Mouse (Mus musculus) embryonic facial prominence, embryonic 13.5 days (tissue): ENCODE data around the gene Acss2. TPM values are rescaled to one million over a fixed set of nuclear protein-coding genes. Genes with fewer than 3 reads are reported as not detected.

Source experiments
- ATAC-seq: fragments of 200-750 bp; cut with Nextera tagmentation; 2 replicates; pipeline ENCODE4 v1.8.0; 2017; ENCODE audit warnings: low read depth; ENCODE audit not compliant: insufficient number of reproducible peaks, insufficient read depth, low FRiP score, low TSS enrichment
- H3K27ac ChIP-seq: fragments of 300-500 bp; sonication (generic); 2 replicates; pipeline ENCODE4 v1.5.1; 2015; ENCODE audit warnings: moderate library complexity, mild to moderate bottlenecking, inconsistent platforms
- H3K27me3 ChIP-seq: fragments of 300-500 bp; sonication (generic); 2 replicates; pipeline ENCODE4 v1.6.1; 2015; ENCODE audit warnings: mild to moderate bottlenecking, inconsistent platforms
- H3K36me3 ChIP-seq: fragments of 300-500 bp; sonication (generic); 2 replicates; pipeline ENCODE4 v1.6.1; 2015; ENCODE audit warnings: mild to moderate bottlenecking, inconsistent platforms
- H3K4me1 ChIP-seq: fragments of 300-500 bp; sonication (generic); 2 replicates; pipeline ENCODE4 v1.6.1; 2015; ENCODE audit warnings: inconsistent platforms
- H3K4me2 ChIP-seq: fragments of 300-500 bp; sonication (generic); 2 replicates; pipeline ENCODE4 v1.6.1; 2015; ENCODE audit warnings: moderate library complexity, mild to moderate bottlenecking, inconsistent platforms
- H3K4me3 ChIP-seq: fragments of 300-500 bp; sonication (generic); 2 replicates; pipeline ENCODE4 v1.5.1; 2015; ENCODE audit warnings: mild to moderate bottlenecking, inconsistent platforms
- H3K9ac ChIP-seq: fragments of 300-500 bp; sonication (generic); 2 replicates; pipeline ENCODE4 v1.6.1; 2015; ENCODE audit warnings: mild to moderate bottlenecking, inconsistent platforms
- H3K9me3 ChIP-seq: fragments of 300-500 bp; sonication (generic); 2 replicates; pipeline ENCODE4 v1.6.1; 2016; ENCODE audit warnings: inconsistent platforms
- WGBS: fragments of 180-500 bp; shearing (Covaris S2); methylation state at CpG from one replicate; pipeline ENCODE4 v1.1.7; 2015; ENCODE audit warnings: mixed read lengths; 5-methylcytosine and 5-hydroxymethylcytosine counted together
- polyA plus RNA-seq: library from polyadenylated mRNA; unstranded; fragments of >200 nt; fragmentation: Nextera tagmentation; extraction: Ambion mirVana; gene quantifications from 2 replicates; pipeline ENCODE4 v1.2.1, GENCODE M21; 2015

Acss2 gene
- polyA plus RNA-seq, 1 experiment from 2014 or later = 12.2 TPM

- 54% methylated on average over 6 of the region's 6 CpGs for whole genome bisulfite sequencing
- H3K27me3 ChIP-seq = peaks cover 22% of the 10 kb centered on the region
- no peak overlapping the region for H3K9ac ChIP-seq
- no peak overlapping the region for H3K4me2 ChIP-seq
- H3K9me3 ChIP-seq = no peaks in the 10 kb centered on the region
- H3K4me3 ChIP-seq = no peak overlapping the region
- H3K36me3 ChIP-seq = no peaks in the 10 kb centered on the region
- ATAC-seq = no peak
- H3K27ac ChIP-seq = no peak overlapping the region
- H3K4me1 ChIP-seq = peaks cover 9% of the 10 kb centered on the region; the same call in 1 of the 2 replicates
These were observed 99.2 kb downstream of the Acss2 start for GRCm38 (mm10) chr2:155616971-155617370.

GRCm38 (mm10) chr2:155619817-155620216 lies 102.1 kb downstream of the Acss2 start:
- Histone ChIP-seq H3K27ac (no peak overlapping the region), H3K4me3 (no peak overlapping the region), H3K9ac (no peak overlapping the region), H3K27me3 (peaks cover 10% of the 10 kb centered on the region), H3K4me1 (no peaks in the 10 kb centered on the region), H3K36me3 (no peaks in the 10 kb centered on the region), H3K9me3 (no peaks in the 10 kb centered on the region), H3K4me2 (no peak overlapping the region)
- peak; percentile 27; the same call in 1 of the 2 replicates for ATAC-seq
- 14% methylated on average over 8 of the region's 8 CpGs for WGBS

GRCm38 (mm10) chr2:155622606-155623005 lies 104.9 kb downstream of the Acss2 start:
- Histone ChIP-seq H3K4me2 (no peak overlapping the region), H3K27me3 (peaks cover 35% of the 10 kb centered on the region), H3K27ac (no peak overlapping the region), H3K4me3 (no peak overlapping the region), H3K4me1 (no peaks in the 10 kb centered on the region), H3K9me3 (no peaks in the 10 kb centered on the region), H3K9ac (no peak overlapping the region), H3K36me3 (no peaks in the 10 kb centered on the region)
- WGBS = 30% methylated on average over 11 of the region's 11 CpGs
- no peak for ATAC-seq

GRCm38 (mm10) chr2:155623996-155624395 lies 106.2 kb downstream of the Acss2 start:
- Histone ChIP-seq H3K4me1 (peaks cover 3% of the 10 kb centered on the region), H3K9me3 (no peaks in the 10 kb centered on the region), H3K4me2 (no peak overlapping the region), H3K27me3 (peaks cover 49% of the 10 kb centered on the region), H3K36me3 (no peaks in the 10 kb centered on the region), H3K9ac (no peak overlapping the region), H3K27ac (no peak overlapping the region), H3K4me3 (no peak overlapping the region)
- 87% methylated on average over 6 of the region's 6 CpGs for WGBS
- ATAC-seq = no peak

GRCm38 (mm10) chr2:155624730-155625129 lies 107.0 kb downstream of the Acss2 start:
- peaks cover 56% of the 10 kb centered on the region for H3K27me3 ChIP-seq
- ATAC-seq = no peak
- H3K9ac ChIP-seq = no peak overlapping the region
- no peak overlapping the region for H3K4me3 ChIP-seq
- H3K4me1 ChIP-seq = peaks cover 10% of the 10 kb centered on the region
- H3K27ac ChIP-seq = no peak overlapping the region
- H3K4me2 ChIP-seq = no peak overlapping the region
- no peaks in the 10 kb centered on the region for H3K36me3 ChIP-seq
- H3K9me3 ChIP-seq = no peaks in the 10 kb centered on the region
- 38% methylated on average over 10 of the region's 10 CpGs for WGBS

GRCm38 (mm10) chr2:155626277-155626676 lies 108.5 kb downstream of the Acss2 start:
- WGBS = 54% methylated on average over 15 of the region's 15 CpGs
- Histone ChIP-seq H3K27me3 (peaks cover 65% of the 10 kb centered on the region), H3K27ac (no peak overlapping the region), H3K4me2 (no peak overlapping the region), H3K9me3 (no peaks in the 10 kb centered on the region), H3K4me1 (peaks cover 20% of the 10 kb centered on the region), H3K4me3 (no peak overlapping the region), H3K36me3 (peaks cover 7% of the 10 kb centered on the region), H3K9ac (no peak overlapping the region)
- no peak for ATAC-seq

- peaks cover 16% of the 10 kb centered on the region for H3K36me3 ChIP-seq
- no peak overlapping the region for H3K4me2 ChIP-seq
- H3K4me1 ChIP-seq = peaks cover 20% of the 10 kb centered on the region
- H3K9me3 ChIP-seq = no peaks in the 10 kb centered on the region
- no peak overlapping the region for H3K9ac ChIP-seq
- H3K27me3 ChIP-seq = peaks cover 70% of the 10 kb centered on the region
- WGBS = 47% methylated on average over 21 of the region's 21 CpGs
- H3K27ac ChIP-seq = no peak overlapping the region
- no peak overlapping the region for H3K4me3 ChIP-seq
- no peak for ATAC-seq
These were observed 109.4 kb downstream of the Acss2 start for GRCm38 (mm10) chr2:155627030-155627738.

GRCm38 (mm10) chr2:155628112-155628511 lies 110.4 kb downstream of the Acss2 start:
- 83% methylated on average over 9 of the region's 9 CpGs for WGBS
- ATAC-seq = no peak

GRCm38 (mm10) chr2:155628519-155628918 lies 110.8 kb downstream of the Acss2 start:
- H3K9ac ChIP-seq = peak overlapping the region; percentile 61; the same call in 1 of the 2 replicates
- H3K36me3 ChIP-seq = peaks cover 30% of the 10 kb centered on the region
- H3K27me3 ChIP-seq = peaks cover 84% of the 10 kb centered on the region
- no peaks in the 10 kb centered on the region for H3K9me3 ChIP-seq
- WGBS = 71% methylated on average over 13 of the region's 13 CpGs
- H3K4me3 ChIP-seq = no peak overlapping the region
- H3K4me2 ChIP-seq = peak overlapping the region; percentile 68; the same call in 1 of the 2 replicates
- H3K4me1 ChIP-seq = peaks cover 20% of the 10 kb centered on the region
- H3K27ac ChIP-seq = no peak overlapping the region
- ATAC-seq = no peak

More at GRCm38 (mm10) chr2:155628112-155628511, 110.4 kb downstream of the Acss2 start:
- peaks cover 80% of the 10 kb centered on the region for H3K27me3 ChIP-seq
- no peak overlapping the region for H3K4me3 ChIP-seq
- H3K36me3 ChIP-seq = peaks cover 26% of the 10 kb centered on the region
- H3K9ac ChIP-seq = no peak overlapping the region
- H3K4me2 ChIP-seq = no peak overlapping the region
- peaks cover 20% of the 10 kb centered on the region for H3K4me1 ChIP-seq
- H3K9me3 ChIP-seq = no peaks in the 10 kb centered on the region
- H3K27ac ChIP-seq = no peak overlapping the region

GRCm38 (mm10) chr2:155629231-155629661 lies 111.5 kb downstream of the Acss2 start:
- Histone ChIP-seq H3K36me3 (peaks cover 37% of the 10 kb centered on the region), H3K4me3 (peak overlapping the region; percentile 38), H3K9me3 (no peaks in the 10 kb centered on the region), H3K27me3 (peaks cover 91% of the 10 kb centered on the region), H3K4me1 (peaks cover 20% of the 10 kb centered on the region), H3K27ac (no peak overlapping the region), H3K4me2 (peak overlapping the region; percentile 68), H3K9ac (peak overlapping the region; percentile 61)
- WGBS = under 1% methylated on average over 35 of the region's 35 CpGs
- 0 out of 2 replicates have a peak, but pooled peaks have one; percentile 5 for ATAC-seq

GRCm38 (mm10) chr2:155630153-155630552 lies 112.4 kb downstream of the Acss2 start:
- WGBS = 26% methylated on average over 20 of the region's 20 CpGs
- Histone ChIP-seq H3K9me3 (no peaks in the 10 kb centered on the region), H3K4me2 (0 out of 2 replicates have a peak overlapping the region, but pooled peaks have one; percentile 2), H3K4me3 (no peak overlapping the region), H3K36me3 (peaks cover 46% of the 10 kb centered on the region), H3K27ac (no peak overlapping the region), H3K4me1 (peaks cover 20% of the 10 kb centered on the region), H3K9ac (0 out of 2 replicates have a peak overlapping the region, but pooled peaks have one; percentile 21), H3K27me3 (peaks cover 98% of the 10 kb centered on the region)
- ATAC-seq = no peak
